Mouse (Mus musculus): ENCODE measurements around the gene Grcc10.

Gene Grcc10

GRCm38 (mm10) chr6:124740888-124741761 is at the start of gene Grcc10:
Gene Grcc10 (minus strand): TSS chr6:124741374.
- DNase-seq (ENCODE audit: low spot score), result peak; percentile 86

GRCm38 (mm10) chr6:124790121-124790520 is 48.9 kb upstream of the Grcc10 start:
- no peak for DNase-seq (ENCODE audit: low spot score)

- DNase-seq (ENCODE audit: low spot score), result no peak
Observed at GRCm38 (mm10) chr6:124789519-124789918, 48.3 kb upstream of the Grcc10 start.

DNA sequence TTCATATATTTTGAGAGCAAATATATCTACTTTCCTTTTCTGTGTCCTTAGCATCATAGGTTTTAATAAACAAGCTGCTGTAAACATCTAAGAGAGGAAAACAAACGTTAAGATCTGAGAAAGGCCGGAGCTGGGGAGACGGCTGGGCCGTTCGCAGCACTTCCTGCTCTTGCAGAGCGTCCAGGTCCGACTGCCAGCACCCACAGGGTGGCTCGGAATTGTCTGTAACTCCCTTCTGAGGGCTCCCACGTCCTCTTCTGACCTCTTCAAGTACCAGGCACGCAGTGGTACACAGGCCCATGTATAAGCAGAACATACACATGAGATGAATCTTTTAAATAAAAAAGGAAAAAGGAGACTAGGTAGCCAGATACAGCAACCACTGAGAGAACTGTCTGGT is 46.5 kb upstream of the Grcc10 start:
- no peak for DNase-seq (ENCODE audit: low spot score)

GRCm38 (mm10) chr6:124786756-124787420 is 45.7 kb upstream of the Grcc10 start:
- DNase-seq (ENCODE audit: low spot score), result no peak

GRCm38 (mm10) chr6:124782436-124782835 is 41.3 kb upstream of the Grcc10 start:
- no peak for DNase-seq (ENCODE audit: low spot score)

DNA sequence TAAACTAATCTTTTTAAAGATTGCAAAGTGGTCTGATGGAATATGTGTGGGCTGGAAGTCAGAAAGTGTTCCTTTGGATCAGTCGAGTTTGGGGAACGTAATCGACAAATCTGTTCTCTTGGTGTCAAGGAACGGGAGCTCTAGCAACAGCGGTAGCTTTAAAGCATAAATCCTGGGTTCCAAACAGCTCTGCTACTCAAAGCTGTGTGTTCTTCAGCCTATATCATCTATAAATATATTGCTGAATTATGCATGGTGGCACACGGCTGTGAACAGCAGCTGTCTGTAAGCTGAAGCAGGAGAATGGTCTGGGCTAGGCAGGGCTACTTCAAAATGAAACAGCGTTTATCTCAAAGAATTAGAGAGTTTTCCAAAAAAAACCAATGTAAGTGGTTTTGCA is 39.7 kb upstream of the Grcc10 start:
- DNase-seq (ENCODE audit: low spot score), result no peak

DNA sequence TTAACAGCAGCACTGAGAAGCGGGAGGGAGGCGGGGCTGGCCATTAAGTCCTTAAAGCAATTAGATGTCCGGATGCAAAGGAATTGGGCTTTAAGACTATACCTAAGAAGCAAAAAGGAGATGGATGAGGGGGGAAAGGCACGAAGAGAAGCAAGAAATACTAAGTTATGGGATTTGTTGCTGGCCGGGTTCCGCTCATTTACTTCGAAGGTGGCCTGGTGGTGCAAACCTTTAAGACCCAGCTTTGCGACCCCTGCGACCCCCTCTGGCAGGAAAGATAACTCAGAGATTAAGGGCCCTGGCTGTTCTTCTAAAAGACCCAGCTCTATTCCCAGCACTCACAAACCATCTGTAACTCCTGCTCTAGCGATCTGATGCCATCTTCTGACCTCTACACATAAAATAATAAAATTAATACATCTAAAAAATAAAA is 38.8 kb upstream of the Grcc10 start:
- DNase-seq (ENCODE audit: low spot score), result no peak

- no peak for DNase-seq (ENCODE audit: low spot score)
Observed at GRCm38 (mm10) chr6:124779222-124779983, 38.2 kb upstream of the Grcc10 start, which contains the start of gene Lrrc23. Gene Lrrc23 (minus strand): TSS chr6:124779727.

DNA sequence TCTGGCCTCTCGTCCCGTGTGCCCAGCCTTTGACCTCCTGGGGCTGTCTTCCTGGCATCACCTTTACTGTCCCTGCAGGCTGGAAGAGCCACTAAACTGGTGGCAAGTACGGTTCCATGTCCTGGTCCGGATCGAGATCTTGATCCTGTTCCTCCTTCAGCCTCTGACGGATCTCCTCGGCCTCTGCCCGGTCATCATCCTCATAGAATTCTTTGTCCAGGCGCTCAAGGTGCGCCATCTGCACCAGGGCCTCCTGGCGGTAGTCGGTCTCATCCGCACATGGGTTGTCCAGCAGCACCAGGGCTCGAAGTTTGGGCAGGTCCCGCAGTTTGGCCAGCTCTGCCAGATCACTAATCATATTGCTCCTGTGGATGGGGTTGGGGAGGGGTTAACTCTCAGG is 29.3 kb upstream of the Grcc10 start:
- DNase-seq (ENCODE audit: low spot score), result no peak

DNA sequence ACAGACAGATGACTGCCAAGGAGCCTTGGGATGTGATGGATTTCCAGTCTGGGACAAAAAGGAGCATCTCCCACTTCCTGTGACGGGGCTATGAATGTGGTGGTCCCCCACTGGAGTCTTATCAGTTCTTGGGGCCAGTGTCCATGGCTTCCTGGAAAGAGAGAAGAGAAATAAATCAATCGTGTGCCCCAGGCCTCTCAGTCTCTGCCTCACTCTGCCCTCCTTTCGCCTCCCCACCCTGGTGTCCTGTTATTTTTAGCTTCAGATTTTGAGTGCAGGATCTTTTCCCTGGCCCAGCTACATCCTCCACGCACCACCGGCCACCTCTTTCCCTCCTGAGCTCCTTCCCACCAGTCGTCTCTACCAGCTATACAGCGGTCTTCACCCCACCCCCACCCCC is 28.8 kb upstream of the Grcc10 start:
- DNase-seq (ENCODE audit: low spot score), result no peak

GRCm38 (mm10) chr6:124769101-124769765 is 28.1 kb upstream of the Grcc10 start, which contains the start of gene Eno2:
Gene Eno2 (minus strand): TSS chr6:124769673.
- DNase-seq (ENCODE audit: low spot score), result peak; percentile 60

- DNase-seq (ENCODE audit: low spot score), result no peak
Observed at GRCm38 (mm10) chr6:124768704-124769044, 27.5 kb upstream of the Grcc10 start.

GRCm38 (mm10) chr6:124767920-124768703 is 26.9 kb upstream of the Grcc10 start:
- no peak for DNase-seq (ENCODE audit: low spot score)

GRCm38 (mm10) chr6:124767536-124767919 is 26.4 kb upstream of the Grcc10 start:
- DNase-seq (ENCODE audit: low spot score), result no peak

DNA sequence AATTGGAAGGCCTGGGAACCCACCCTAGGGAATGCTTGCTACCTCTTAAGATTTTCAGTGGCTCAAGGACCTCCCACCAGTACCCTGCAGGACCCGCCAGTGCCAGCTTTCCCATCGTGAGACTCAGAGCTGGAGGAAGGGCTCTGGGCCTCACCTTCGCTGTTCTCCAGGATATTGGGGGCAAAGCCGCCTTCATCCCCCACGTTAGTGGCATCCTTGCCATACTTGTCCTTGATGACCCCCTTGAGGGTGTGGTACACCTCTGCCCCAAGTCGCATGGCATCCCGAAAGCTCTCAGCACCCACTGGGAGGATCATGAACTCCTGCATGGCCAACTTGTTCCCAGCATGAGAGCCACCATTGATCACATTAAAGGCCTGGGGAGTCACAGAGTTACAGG is 24.8 kb upstream of the Grcc10 start:
- no peak for DNase-seq (ENCODE audit: low spot score)

DNA sequence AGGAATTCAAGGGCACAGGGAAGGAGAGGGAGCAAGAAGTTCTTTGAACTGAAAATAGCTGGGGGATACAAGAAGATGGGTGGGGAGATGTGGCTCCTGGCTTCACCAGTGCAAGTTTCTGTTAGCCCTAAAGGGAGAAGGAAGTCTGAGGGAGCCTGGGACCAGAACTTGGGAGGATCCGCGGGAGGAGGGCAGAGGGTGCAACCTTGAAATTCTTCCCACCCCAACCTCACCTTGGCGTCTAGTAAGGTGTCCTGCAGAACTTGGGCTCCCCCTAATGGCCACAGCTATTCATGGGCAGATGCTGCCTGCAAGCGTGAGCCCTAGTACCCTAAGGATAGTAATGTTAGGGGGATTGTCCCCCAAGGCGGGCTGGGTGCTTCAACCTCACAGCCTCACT is 18.1 kb upstream of the Grcc10 start:
- peak; percentile 91 for DNase-seq (ENCODE audit: low spot score)

DNA sequence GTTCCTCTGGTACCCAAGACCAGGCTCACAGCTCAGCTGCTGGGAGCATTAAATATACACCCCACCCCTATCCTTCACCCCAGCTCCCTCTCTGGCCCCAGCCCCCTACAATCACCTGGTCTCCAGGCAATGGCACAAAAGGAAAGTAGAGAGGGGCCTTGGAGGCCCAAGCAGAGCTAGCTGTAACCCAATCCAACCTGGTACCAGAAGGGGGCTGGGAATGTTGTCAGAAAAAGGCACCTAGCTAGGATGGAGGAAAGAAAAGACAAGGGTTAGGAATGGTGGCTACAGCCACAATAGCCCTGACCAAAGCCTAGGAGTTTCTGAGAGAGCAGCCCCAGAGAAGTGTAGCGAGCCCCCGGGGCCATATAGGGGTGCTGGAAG is 17.7 kb upstream of the Grcc10 start:
- DNase-seq (ENCODE audit: low spot score), result no peak

- peak; percentile 44 for DNase-seq (ENCODE audit: low spot score)
Observed at GRCm38 (mm10) chr6:124757909-124758848, 17.0 kb upstream of the Grcc10 start.

DNA sequence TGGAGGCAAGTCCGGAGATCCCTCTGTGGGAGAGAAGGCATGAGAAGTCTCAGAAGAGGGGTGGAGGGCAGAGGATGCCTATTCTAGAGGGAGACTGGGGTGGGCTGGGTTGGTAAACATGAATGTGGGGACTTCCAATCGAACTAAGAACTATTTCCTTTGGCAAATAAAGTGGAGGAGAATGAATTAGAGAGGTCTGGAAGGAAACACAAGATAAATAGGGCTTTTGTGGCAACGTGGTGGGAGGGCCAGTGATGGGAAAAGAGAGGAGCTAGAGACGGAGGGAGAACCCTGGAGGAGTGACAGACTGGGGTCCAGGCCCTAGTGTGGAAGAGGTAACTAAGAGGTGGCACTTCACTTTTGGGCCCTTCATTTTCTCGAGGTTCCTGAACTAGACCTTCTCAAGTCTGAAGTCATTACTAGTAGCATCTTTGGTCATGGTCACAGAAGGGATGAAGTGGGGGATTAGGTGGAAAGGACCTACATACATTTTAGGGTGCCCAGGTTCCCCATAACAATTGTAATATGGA is 16.2 kb upstream of the Grcc10 start:
- DNase-seq (ENCODE audit: low spot score), result no peak

Data from urinary bladder, postnatal 14 days (tissue).